Mouse (Mus musculus): ENCODE measurements around the gene Cenpt. TPM values are rescaled to one million over a fixed set of nuclear protein-coding genes. Genes with fewer than 3 reads are reported as not detected.
A peak's percentile ranks its signal among the peaks of the same experiment; 100 is the strongest.

The Cenpt gene
- polyA plus RNA-seq, 1 experiment from 2014 or later, result 34.0 TPM

DNA sequence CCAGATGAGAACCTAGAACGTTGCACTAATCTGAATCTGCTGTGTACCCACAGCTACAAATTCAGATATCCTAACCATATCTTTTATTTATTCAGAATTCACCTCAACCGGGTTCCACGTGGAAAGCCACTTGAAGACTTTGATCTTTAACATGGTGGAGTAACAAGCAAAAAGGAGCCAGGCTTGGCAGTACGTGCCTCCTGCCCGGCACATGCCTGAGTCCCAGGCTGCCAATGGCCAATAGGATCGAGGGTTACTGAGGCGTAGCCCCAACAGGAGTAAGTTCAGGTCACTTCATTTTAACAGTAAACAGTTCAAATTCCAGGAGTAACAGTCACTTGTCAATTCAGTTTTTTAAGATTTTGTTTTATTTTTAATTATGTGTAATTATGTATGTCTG, 48.3 kb downstream of the Cenpt start:
- Histone ChIP-seq H3K9ac (ENCODE audit: low read length) (no peak overlapping the region), H3K4me3 (ENCODE audit: low read length) (no peak overlapping the region), H3K4me1 (ENCODE audit: control insufficient read depth, insufficient read depth, low read length) (peaks cover 17% of the 10 kb centered on the region), H3K4me2 (ENCODE audit: low read depth, low read length) (no peak overlapping the region), H3K27ac (ENCODE audit: low read length) (no peak overlapping the region), H3K9me3 (replicated peaks; ENCODE audit: control insufficient read depth, low read length) (no peaks in the 10 kb centered on the region), H3K27me3 (ENCODE audit: control insufficient read depth, insufficient read depth, low read length) (no peaks in the 10 kb centered on the region), H3K36me3 (ENCODE audit: control insufficient read depth, insufficient read depth) (peaks cover 7% of the 10 kb centered on the region)
- 88% methylated on average over 7 of the region's 7 CpGs for WGBS
- no peak for ATAC-seq (replicated peaks; ENCODE audit: extremely low read depth, insufficient read depth, low FRiP score)

- WGBS, result 84% methylated on average over 6 of the region's 6 CpGs
- Histone ChIP-seq H3K27me3 (ENCODE audit: control insufficient read depth, insufficient read depth, low read length) (no peaks in the 10 kb centered on the region), H3K9me3 (replicated peaks; ENCODE audit: control insufficient read depth, low read length) (no peaks in the 10 kb centered on the region), H3K9ac (ENCODE audit: low read length) (no peak overlapping the region), H3K4me3 (ENCODE audit: low read length) (no peak overlapping the region), H3K36me3 (ENCODE audit: control insufficient read depth, insufficient read depth) (peaks cover 7% of the 10 kb centered on the region), H3K4me2 (ENCODE audit: low read depth, low read length) (no peak overlapping the region), H3K4me1 (ENCODE audit: control insufficient read depth, insufficient read depth, low read length) (peaks cover 17% of the 10 kb centered on the region), H3K27ac (ENCODE audit: low read length) (no peak overlapping the region)
- ATAC-seq (replicated peaks; ENCODE audit: extremely low read depth, insufficient read depth, low FRiP score), result no peak
Observed at GRCm38 (mm10) chr8:105801153-105801904, 51.7 kb downstream of the Cenpt start.

- Histone ChIP-seq H3K4me2 (ENCODE audit: low read depth, low read length) (peak overlapping the region; percentile 27), H3K4me1 (ENCODE audit: control insufficient read depth, insufficient read depth, low read length) (peaks cover 17% of the 10 kb centered on the region), H3K9me3 (replicated peaks; ENCODE audit: control insufficient read depth, low read length) (no peaks in the 10 kb centered on the region), H3K4me3 (ENCODE audit: low read length) (no peak overlapping the region), H3K27me3 (ENCODE audit: control insufficient read depth, insufficient read depth, low read length) (no peaks in the 10 kb centered on the region), H3K36me3 (ENCODE audit: control insufficient read depth, insufficient read depth) (no peaks in the 10 kb centered on the region), H3K9ac (ENCODE audit: low read length) (no peak overlapping the region), H3K27ac (ENCODE audit: low read length) (peak overlapping the region; percentile 63)
- ATAC-seq (replicated peaks; ENCODE audit: extremely low read depth, insufficient read depth, low FRiP score), result peak; percentile 86
- 22% methylated on average over 8 of the region's 8 CpGs for WGBS
Observed at GRCm38 (mm10) chr8:105799091-105799812, 53.8 kb downstream of the Cenpt start.

DNA sequence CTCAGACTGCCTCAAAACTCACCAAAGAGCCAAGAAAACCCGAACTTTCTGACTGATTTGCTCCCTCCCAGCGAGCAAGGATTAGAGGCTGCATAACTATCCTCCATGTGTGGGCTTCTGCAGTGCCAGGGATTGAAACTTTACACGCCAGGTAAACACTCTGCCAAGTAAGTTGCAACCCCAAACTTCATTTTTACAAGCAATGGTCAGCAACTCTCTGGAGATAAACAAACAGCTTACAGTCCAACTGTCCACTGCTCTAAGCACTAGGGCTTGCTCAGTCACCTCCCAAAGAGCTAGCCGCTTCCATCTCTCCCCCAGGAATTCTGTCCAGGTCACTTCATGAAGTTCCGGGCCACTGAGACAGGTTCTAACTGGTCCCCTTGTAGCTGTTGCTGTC, 54.7 kb downstream of the Cenpt start:
- Histone ChIP-seq H3K27ac (ENCODE audit: low read length) (peak overlapping the region; percentile 63), H3K36me3 (ENCODE audit: control insufficient read depth, insufficient read depth) (no peaks in the 10 kb centered on the region), H3K4me1 (ENCODE audit: control insufficient read depth, insufficient read depth, low read length) (peaks cover 17% of the 10 kb centered on the region), H3K9ac (ENCODE audit: low read length) (no peak overlapping the region), H3K4me3 (ENCODE audit: low read length) (no peak overlapping the region), H3K27me3 (ENCODE audit: control insufficient read depth, insufficient read depth, low read length) (no peaks in the 10 kb centered on the region), H3K9me3 (replicated peaks; ENCODE audit: control insufficient read depth, low read length) (no peaks in the 10 kb centered on the region), H3K4me2 (ENCODE audit: low read depth, low read length) (no peak overlapping the region)
- 90% methylated on average over 5 of the region's 5 CpGs for WGBS
- no peak for ATAC-seq (replicated peaks; ENCODE audit: extremely low read depth, insufficient read depth, low FRiP score)

GRCm38 (mm10) chr8:105795785-105796184, 57.3 kb downstream of the Cenpt start:
- ATAC-seq (replicated peaks; ENCODE audit: extremely low read depth, insufficient read depth, low FRiP score), result no peak
- H3K27me3 ChIP-seq (ENCODE audit: control insufficient read depth, insufficient read depth, low read length), result no peaks in the 10 kb centered on the region
- H3K4me3 ChIP-seq (ENCODE audit: low read length), result no peak overlapping the region
- H3K36me3 ChIP-seq (ENCODE audit: control insufficient read depth, insufficient read depth), result no peaks in the 10 kb centered on the region
- no peak overlapping the region for H3K27ac ChIP-seq (ENCODE audit: low read length)
- H3K9me3 ChIP-seq (replicated peaks; ENCODE audit: control insufficient read depth, low read length), result no peaks in the 10 kb centered on the region
- peaks cover 17% of the 10 kb centered on the region for H3K4me1 ChIP-seq (ENCODE audit: control insufficient read depth, insufficient read depth, low read length)
- no peak overlapping the region for H3K4me2 ChIP-seq (ENCODE audit: low read depth, low read length)
- no peak overlapping the region for H3K9ac ChIP-seq (ENCODE audit: low read length)
- 84% methylated on average over 1 of the region's 1 CpGs for WGBS

Other genes with a start within 250 kb of the Cenpt start
- gene Ripor1, start 248.0 kb downstream of the Cenpt start, polyA plus RNA-seq (2015; fragmentation: Nextera tagmentation; extraction: Ambion mirVana), result 34.0 and 36.2 TPM in 2 replicates
- gene Ctcf, start 216.7 kb downstream of the Cenpt start, polyA plus RNA-seq (2015; fragmentation: Nextera tagmentation; extraction: Ambion mirVana), result 72.1 and 80.0 TPM in 2 replicates
- gene Agrp, start 215.9 kb downstream of the Cenpt start, polyA plus RNA-seq (2015; fragmentation: Nextera tagmentation; extraction: Ambion mirVana), result 0.71 TPM in 1 of 2 replicates, not detected in the other
- gene Carmil2, start 167.0 kb downstream of the Cenpt start, polyA plus RNA-seq (2015; fragmentation: Nextera tagmentation; extraction: Ambion mirVana), result 1.4 and 3.0 TPM in 2 replicates
- gene Acd, start 152.2 kb downstream of the Cenpt start, polyA plus RNA-seq (2015; fragmentation: Nextera tagmentation; extraction: Ambion mirVana), result 36.4 and 41.7 TPM in 2 replicates
- 13.6 and 17.5 TPM in 2 replicates for gene Pard6a, start 152.1 kb downstream of the Cenpt start, polyA plus RNA-seq (2015; fragmentation: Nextera tagmentation; extraction: Ambion mirVana)
- gene 4933405L10Rik, start 145.6 kb downstream of the Cenpt start, polyA plus RNA-seq (2015; fragmentation: Nextera tagmentation; extraction: Ambion mirVana), result 0.16 TPM in 1 of 2 replicates, not detected in the other
- gene Enkd1, start 145.1 kb downstream of the Cenpt start, polyA plus RNA-seq (2015; fragmentation: Nextera tagmentation; extraction: Ambion mirVana), result 13.1 and 13.6 TPM in 2 replicates
- 7.5 and 12.0 TPM in 2 replicates for gene Gfod2, start 94.6 kb downstream of the Cenpt start, polyA plus RNA-seq (2015; fragmentation: Nextera tagmentation; extraction: Ambion mirVana)
- gene Ranbp10, start 25.9 kb downstream of the Cenpt start, polyA plus RNA-seq (2015; fragmentation: Nextera tagmentation; extraction: Ambion mirVana), result 8.3 and 9.2 TPM in 2 replicates
- gene Tsnaxip1, start 25.5 kb downstream of the Cenpt start, polyA plus RNA-seq (2015; fragmentation: Nextera tagmentation; extraction: Ambion mirVana), result 0.43 and 0.64 TPM in 2 replicates
- gene Thap11, start 1.9 kb upstream of the Cenpt start, polyA plus RNA-seq (2015; fragmentation: Nextera tagmentation; extraction: Ambion mirVana), result 49.0 and 50.9 TPM in 2 replicates
- gene Nutf2, start 7.3 kb upstream of the Cenpt start, polyA plus RNA-seq (2015; fragmentation: Nextera tagmentation; extraction: Ambion mirVana), result 132 and 194 TPM in 2 replicates
- gene Edc4, start 27.6 kb upstream of the Cenpt start, polyA plus RNA-seq (2015; fragmentation: Nextera tagmentation; extraction: Ambion mirVana), result 32.6 and 33.7 TPM in 2 replicates
- gene Nrn1l, start 40.3 kb upstream of the Cenpt start, polyA plus RNA-seq (2015; fragmentation: Nextera tagmentation; extraction: Ambion mirVana), result 0.69 and 0.89 TPM in 2 replicates
- 22.8 and 25.1 TPM in 2 replicates for gene Pskh1, start 47.2 kb upstream of the Cenpt start, polyA plus RNA-seq (2015; fragmentation: Nextera tagmentation; extraction: Ambion mirVana)
- gene Ctrl, start 80.6 kb upstream of the Cenpt start, polyA plus RNA-seq (2015; fragmentation: Nextera tagmentation; extraction: Ambion mirVana), result 0.79 and 0.89 TPM in 2 replicates
- gene Psmb10, start 85.2 kb upstream of the Cenpt start, polyA plus RNA-seq (2015; fragmentation: Nextera tagmentation; extraction: Ambion mirVana), result 89.4 and 112 TPM in 2 replicates
- gene Lcat, start 90.1 kb upstream of the Cenpt start, polyA plus RNA-seq (2015; fragmentation: Nextera tagmentation; extraction: Ambion mirVana), result 1.3 and 1.7 TPM in 2 replicates
- 38.5 and 43.1 TPM in 2 replicates for gene Slc12a4, start 112.8 kb upstream of the Cenpt start, polyA plus RNA-seq (2015; fragmentation: Nextera tagmentation; extraction: Ambion mirVana)
- not detected in 2 replicates for gene Dpep3, start 126.2 kb upstream of the Cenpt start, polyA plus RNA-seq (2015; fragmentation: Nextera tagmentation; extraction: Ambion mirVana)
- 14.4 and 15.5 TPM in 2 replicates for gene Dus2, start 138.1 kb upstream of the Cenpt start, polyA plus RNA-seq (2015; fragmentation: Nextera tagmentation; extraction: Ambion mirVana)
- 0.13 and 0.16 TPM in 2 replicates for gene Dpep2nb, start 152.7 kb upstream of the Cenpt start, polyA plus RNA-seq (2015; fragmentation: Nextera tagmentation; extraction: Ambion mirVana)
- gene Ddx28, start 158.6 kb upstream of the Cenpt start, polyA plus RNA-seq (2015; fragmentation: Nextera tagmentation; extraction: Ambion mirVana), result 12.8 and 14.8 TPM in 2 replicates
- 3.7 and 4.3 TPM in 2 replicates for gene Nfatc3, start 205.6 kb upstream of the Cenpt start, polyA plus RNA-seq (2015; fragmentation: Nextera tagmentation; extraction: Ambion mirVana)

Data from heart, embryonic 16.5 days (tissue).